Mouse (Mus musculus) E14TG2a.4 (cell line): ENCODE results near the gene BC035044.
"Not testable (repeated sequence)": the region's sequence is repeated elsewhere in the genome, so short reads cannot be mapped to it uniquely, and the experiment has no call there.

Source experiments
- CTCF ChIP-seq: conservative IDR thresholded peaks from 2 replicates; pipeline ENCODE4 v1.5.1; 2014; ENCODE audit warnings: low read length
- POU5F1 ChIP-seq: IDR thresholded peaks from 2 replicates; pipeline ENCODE4 v1.6.1; 2014; ENCODE audit warnings: low read length, borderline replicate concordance

DNA sequence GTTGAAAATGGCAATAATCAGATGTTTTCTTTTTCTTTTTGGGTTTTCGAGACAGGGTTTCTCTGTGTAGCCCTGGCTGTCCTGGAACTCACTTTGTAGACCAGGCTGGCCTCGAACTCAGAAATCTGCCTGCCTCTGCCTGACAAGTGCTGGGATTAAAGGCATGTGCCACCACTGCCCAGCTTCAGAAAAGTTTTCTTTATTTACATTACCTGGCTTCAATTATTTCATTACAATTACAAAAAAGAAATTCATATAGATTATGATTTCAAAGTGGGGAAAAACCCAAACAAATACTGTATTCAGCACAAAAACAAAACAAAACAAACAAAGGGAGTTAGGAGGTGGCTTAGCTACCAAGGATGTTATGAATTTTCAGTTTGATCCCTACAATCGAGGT is 50.3 kb downstream of the BC035044 start:
- not testable (repeated sequence) for TF ChIP-seq CTCF, POU5F1
